Mouse (Mus musculus) c-Kit-positive CD71-negative TER-119-negative erythroid progenitor cells, embryonic 14.5 days (primary cell): ENCODE data around the gene Gm38393.

Experiments
- DNase-seq: peaks from one replicate; pipeline ENCODE4 v3.0.0-alpha.2; 2013; ENCODE audit warnings: low read depth

Gm38393 gene

GRCm38 (mm10) chr7:60004606-60005330, at the start of gene Gm38393, which contains the start of gene Snurf:
Gene Gm38393, minus strand, starts transcription at chr7:60005064.
Gene Snurf, minus strand, starts transcription at chr7:60005049.
- no peak for DNase-seq

DNA sequence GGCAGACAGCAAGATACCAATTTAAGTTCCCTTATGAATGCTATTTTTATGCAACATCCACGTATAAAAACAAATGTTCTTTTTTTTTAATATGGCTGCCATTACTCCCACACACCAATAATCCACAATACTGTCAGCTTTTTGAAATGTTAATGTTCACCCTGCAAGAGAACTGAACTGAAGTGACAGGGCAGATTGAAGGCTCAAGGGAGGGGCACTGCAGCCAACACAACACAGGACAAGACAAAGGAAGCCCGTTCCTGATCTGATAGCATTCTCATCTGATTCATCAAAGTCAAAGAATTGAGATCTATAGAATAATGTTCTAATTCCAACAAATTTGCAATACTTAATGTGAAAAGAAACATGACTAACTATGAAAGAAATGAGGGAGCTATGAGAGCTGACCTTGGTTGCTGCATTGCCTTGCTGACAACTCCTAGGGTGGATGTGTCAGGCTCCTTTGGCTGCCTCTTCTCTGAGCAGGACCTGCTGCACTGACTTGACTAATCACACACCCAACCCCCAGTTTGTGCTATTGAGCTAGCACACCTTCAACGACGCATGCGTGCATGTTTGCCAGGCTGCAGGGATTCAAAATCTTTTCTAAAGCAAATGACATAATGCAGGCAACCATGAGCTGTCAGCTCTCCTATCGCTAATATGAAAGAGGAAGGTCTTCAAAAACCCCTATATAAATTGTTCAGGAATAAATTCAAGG, 42.8 kb upstream of the Gm38393 start:
- no peak for DNase-seq

GRCm38 (mm10) chr7:60013186-60013585, 8.3 kb upstream of the Gm38393 start:
- no peak for DNase-seq

GRCm38 (mm10) chr7:60007727-60008360, 3.0 kb upstream of the Gm38393 start:
- DNase-seq, result no peak

DNA sequence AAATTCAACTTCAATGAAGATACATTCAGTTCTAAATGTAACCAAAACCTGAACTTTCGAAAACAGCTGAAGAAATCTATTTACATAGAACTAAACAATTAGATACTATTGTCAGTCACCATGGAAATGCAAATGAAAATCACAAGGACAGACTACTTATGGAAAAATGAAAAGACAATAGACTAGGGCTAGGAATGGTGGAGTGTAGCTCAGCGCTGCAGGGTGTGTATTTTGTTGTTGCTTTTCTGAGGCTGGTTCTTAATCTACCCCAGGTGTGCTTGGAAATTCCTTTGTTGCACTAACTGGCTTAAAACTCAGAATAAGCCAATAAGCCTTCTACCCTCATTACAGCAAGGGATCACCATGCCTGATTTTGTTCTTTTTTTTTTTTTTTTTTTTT, 1.4 kb upstream of the Gm38393 start:
- no peak for DNase-seq

DNA sequence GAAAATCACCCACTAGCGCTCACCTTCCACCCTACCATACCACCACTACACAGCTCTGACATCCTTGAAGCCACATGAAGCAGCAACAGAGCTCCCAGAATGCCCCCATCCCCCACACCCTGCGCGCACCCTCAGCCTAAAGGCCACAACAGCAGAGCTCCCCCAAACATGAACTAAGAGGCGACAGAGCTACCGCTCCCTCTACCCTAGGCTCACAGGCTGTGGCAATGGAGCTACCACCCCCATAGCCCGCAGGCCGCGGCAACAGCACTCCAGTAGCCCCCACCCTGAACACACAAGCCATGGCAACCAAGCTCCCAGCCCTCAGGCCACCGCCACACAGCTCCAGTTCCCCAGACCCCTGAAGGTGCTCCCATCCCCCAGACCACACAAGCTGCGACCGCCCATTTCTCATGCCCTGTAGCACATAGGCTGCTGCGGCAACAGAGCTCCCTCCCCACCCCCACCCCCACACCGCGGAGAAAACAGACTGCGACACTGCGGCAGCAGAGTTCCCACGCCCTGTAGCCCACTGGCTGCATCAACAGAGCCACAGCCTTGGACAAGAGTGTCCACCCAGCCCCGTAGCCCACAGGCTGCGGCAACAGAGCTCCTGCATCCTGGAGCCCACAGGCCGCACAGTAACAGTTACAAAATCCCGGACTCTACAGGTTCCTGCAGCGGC, 801 bp downstream of the Gm38393 start:
- DNase-seq, result no peak

- no peak for DNase-seq
Measured at GRCm38 (mm10) chr7:60003006-60003865, 1.6 kb downstream of the Gm38393 start.

DNA sequence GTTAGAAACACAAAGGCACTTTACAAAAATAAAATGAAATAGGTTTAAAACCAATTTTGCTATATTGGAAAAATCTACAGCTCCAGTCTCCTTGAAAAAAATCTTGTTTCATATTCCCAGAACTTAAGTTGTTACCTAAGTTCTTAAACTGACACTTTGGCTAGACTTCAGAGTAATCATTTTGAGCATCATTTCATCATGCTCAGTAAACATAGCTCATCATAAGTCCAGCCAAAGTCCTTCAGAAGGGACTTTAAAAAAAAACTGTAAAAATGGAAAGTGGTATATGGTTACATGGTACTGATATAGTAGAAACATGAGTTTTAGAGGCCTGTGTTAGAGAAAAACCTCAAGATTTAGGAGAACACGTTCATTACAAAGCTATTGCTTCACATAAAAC, 26.2 kb downstream of the Gm38393 start:
- no peak for DNase-seq
